21 mouse cellular contexts compared by ENCODE assay signal in genomic region chr4:124762858-124763452, GRCm38 (mm10).
"Had no signal": no experiment of that assay in that cellular context is flagged by ENCODE, and none has a peak within 500 bp of the region (broad histone marks: within the 10 kb centered on the region; RNA-seq: fewer than 3 reads in every experiment).

No protein-coding gene starts in this region.

- H3K9me3 ChIP-seq: limb, embryonic 12.5 days; limb, embryonic 15.5 days; liver, embryonic 13.5 days; midbrain, embryonic 13.5 days; neural tube, embryonic 12.5 days; neural tube, embryonic 15.5 days had no signal

- H3K27me3 ChIP-seq: limb, embryonic 12.5 days; limb, embryonic 15.5 days; liver, embryonic 13.5 days; midbrain, embryonic 13.5 days; neural tube, embryonic 12.5 days; neural tube, embryonic 15.5 days had no signal

- H3K36me3 ChIP-seq: limb, embryonic 12.5 days; limb, embryonic 15.5 days had no signal

- H3K4me3 ChIP-seq: limb, embryonic 12.5 days; limb, embryonic 15.5 days; liver, embryonic 13.5 days; midbrain, embryonic 13.5 days; neural tube, embryonic 12.5 days; neural tube, embryonic 15.5 days had no signal

- H3K4me2 ChIP-seq: limb, embryonic 12.5 days; limb, embryonic 15.5 days; liver, embryonic 13.5 days; midbrain, embryonic 13.5 days; neural tube, embryonic 12.5 days; neural tube, embryonic 15.5 days had no signal

- H3K9ac ChIP-seq: limb, embryonic 12.5 days; limb, embryonic 15.5 days; liver, embryonic 13.5 days; midbrain, embryonic 13.5 days; neural tube, embryonic 12.5 days; neural tube, embryonic 15.5 days had no signal

- H3K27ac ChIP-seq: limb, embryonic 12.5 days; limb, embryonic 15.5 days; liver, embryonic 13.5 days; midbrain, embryonic 13.5 days; neural tube, embryonic 12.5 days; neural tube, embryonic 15.5 days; stomach, postnatal 0 days had no signal

- H3K4me1 ChIP-seq: limb, embryonic 12.5 days; midbrain, embryonic 13.5 days; neural tube, embryonic 12.5 days; neural tube, embryonic 15.5 days had no signal

- ATAC-seq: midbrain, embryonic 13.5 days had no signal

- DNase-seq: kidney, adult 18-20 months; kidney, adult 9 months; kidney, postnatal 14 days; kidney, postnatal 4 days; left cerebral cortex, postnatal 4 days; liver, embryonic 13.5 days; lung, adult 2 months; lung, postnatal 14 days; lung, postnatal 4 days; right cerebral cortex, adult 18-20 months; right cerebral cortex, postnatal 14 days; right cerebral cortex, postnatal 4 days; thymus, adult 2 months; thymus, postnatal 14 days; thymus, postnatal 4 days had no signal
